Mouse (Mus musculus): ENCODE measurements around the gene Gm20388. TPM values are rescaled to one million over a fixed set of nuclear protein-coding genes. Genes with fewer than 3 reads are reported as not detected.
A peak's percentile ranks its signal among the peaks of the same experiment; 100 is the strongest.

Gm20388 gene
- polyA plus RNA-seq, 1 experiment = 23.9 TPM

DNA sequence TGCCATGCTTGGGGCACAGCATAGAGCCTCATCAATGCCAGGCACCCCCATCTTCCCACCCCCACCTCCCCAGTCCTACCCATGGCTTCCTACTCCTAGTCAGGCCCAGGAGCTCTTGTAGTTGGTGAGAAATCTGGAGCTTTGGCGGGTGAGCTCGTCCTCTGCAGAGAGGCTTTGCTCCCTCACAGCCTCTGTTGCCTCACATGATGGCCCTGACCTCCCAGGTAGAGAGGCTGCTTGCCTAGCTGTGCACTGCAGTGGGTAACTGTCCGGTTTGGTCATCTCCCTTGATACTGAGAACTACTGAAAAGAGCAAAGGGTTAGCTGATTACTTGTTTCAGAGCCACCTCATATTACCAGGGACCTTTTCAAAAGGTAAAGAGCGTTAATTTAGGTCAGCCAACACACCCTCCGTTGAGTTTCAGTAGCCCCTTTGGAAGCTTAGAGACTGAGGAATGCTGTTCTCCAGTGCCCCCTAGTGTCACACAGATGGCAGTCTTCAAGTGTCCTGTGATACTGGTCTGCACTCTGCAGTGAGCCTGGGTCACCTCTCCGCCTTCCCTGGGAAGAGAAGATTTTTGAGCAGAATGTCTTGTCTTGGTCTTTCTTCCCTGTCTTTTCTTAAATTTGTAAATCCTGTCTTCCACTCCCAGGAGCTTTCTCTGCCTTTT is 16.9 kb downstream of the Gm20388 start:
- no peak overlapping the region for H3K27ac ChIP-seq (ENCODE audit: insufficient read depth, low read length)
- TF ChIP-seq POLR2A (IDR thresholded peaks at IDR 0.05; ENCODE audit: extremely low read depth, insufficient read depth, low read length) (no peak), CTCF (IDR thresholded peaks at IDR 0.05; ENCODE audit: extremely low read depth, insufficient read depth, low read length) (peak; percentile 83)

DNA sequence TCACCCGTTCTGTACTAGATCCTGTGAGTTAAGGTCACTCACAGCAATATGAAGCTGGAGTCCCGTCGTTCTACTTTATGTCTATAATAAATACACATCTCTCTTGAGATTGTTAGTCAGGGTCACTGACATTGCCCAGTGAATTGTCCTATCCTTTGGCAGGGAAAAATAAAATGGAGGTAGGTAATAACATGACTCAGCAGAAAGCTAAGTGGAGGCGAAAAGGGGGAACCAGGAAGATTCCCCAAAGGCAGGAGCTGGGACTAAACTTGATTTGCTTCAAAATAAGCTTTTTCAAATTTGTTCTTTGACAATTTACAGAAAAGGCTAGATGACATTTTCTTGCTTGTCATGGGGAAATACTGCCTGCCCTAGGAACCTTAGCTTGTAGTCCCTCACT is 20.7 kb downstream of the Gm20388 start:
- H3K27ac ChIP-seq (ENCODE audit: insufficient read depth, low read length) = no peak overlapping the region
- H3K4me3 ChIP-seq (ENCODE audit: insufficient read depth, low read length) = no peak overlapping the region
- H3K4me1 ChIP-seq (ENCODE audit: control insufficient read depth, insufficient read depth, low read length) = no peaks in the 10 kb centered on the region
- no peak for TF ChIP-seq POLR2A (IDR thresholded peaks at IDR 0.05; ENCODE audit: extremely low read depth, insufficient read depth, low read length)
- TF ChIP-seq CTCF (IDR thresholded peaks at IDR 0.05; ENCODE audit: extremely low read depth, insufficient read depth, low read length) = no peak

More for the DNA sequence above, 16.9 kb downstream of the Gm20388 start:
- Histone ChIP-seq H3K4me1 (ENCODE audit: control insufficient read depth, insufficient read depth, low read length) (peaks cover 8% of the 10 kb centered on the region), H3K4me3 (ENCODE audit: insufficient read depth, low read length) (no peak overlapping the region)

DNA sequence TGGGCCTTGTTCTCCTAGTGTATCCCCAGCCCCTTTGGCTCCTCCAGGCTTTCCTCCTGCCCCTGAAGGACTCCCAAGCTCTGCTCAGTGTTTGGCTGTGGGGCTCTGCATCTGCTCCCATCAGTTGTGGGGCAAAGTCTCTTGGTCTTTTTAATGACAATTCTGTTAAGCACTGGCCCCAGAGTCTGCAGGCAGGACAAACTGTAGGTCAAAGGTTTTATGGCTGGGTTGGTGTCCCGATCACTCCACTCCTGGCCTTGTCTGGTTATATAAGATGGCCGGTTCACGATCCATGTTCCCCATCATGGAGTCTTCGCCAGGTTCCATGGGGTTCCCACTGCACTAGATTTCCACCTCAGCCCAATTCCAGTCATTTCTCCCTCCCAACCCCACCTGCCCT is 23.0 kb downstream of the Gm20388 start:
- no peak overlapping the region for H3K27ac ChIP-seq (ENCODE audit: insufficient read depth, low read length)
- H3K4me3 ChIP-seq (ENCODE audit: insufficient read depth, low read length) = no peak overlapping the region
- H3K4me1 ChIP-seq (ENCODE audit: control insufficient read depth, insufficient read depth, low read length) = no peaks in the 10 kb centered on the region
- TF ChIP-seq POLR2A (IDR thresholded peaks at IDR 0.05; ENCODE audit: extremely low read depth, insufficient read depth, low read length) (no peak), CTCF (IDR thresholded peaks at IDR 0.05; ENCODE audit: extremely low read depth, insufficient read depth, low read length) (no peak)

DNA sequence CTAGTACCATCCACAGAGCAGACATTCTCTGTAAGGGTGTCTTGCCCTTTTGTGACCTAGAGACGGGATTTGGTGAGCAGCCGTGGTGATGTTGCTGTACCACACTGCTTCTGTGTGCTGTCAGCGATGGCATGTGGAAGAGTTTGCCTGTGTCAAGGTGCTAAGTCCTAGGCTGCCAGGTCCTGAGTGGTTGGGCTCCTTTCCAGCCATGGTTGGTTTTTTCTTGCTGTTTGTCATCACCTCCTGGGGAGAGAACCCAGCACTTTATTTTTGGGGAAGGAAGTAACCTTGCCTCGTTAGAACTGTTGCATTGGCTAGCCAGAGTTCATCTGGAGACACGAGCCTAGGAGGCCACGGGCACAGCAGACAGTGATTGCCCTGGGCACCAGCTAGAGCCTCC is 24.9 kb downstream of the Gm20388 start:
- Histone ChIP-seq H3K4me3 (ENCODE audit: insufficient read depth, low read length) (no peak overlapping the region), H3K27ac (ENCODE audit: insufficient read depth, low read length) (no peak overlapping the region), H3K4me1 (ENCODE audit: control insufficient read depth, insufficient read depth, low read length) (no peaks in the 10 kb centered on the region)
- TF ChIP-seq CTCF (IDR thresholded peaks at IDR 0.05; ENCODE audit: extremely low read depth, insufficient read depth, low read length) (no peak), POLR2A (IDR thresholded peaks at IDR 0.05; ENCODE audit: extremely low read depth, insufficient read depth, low read length) (no peak)

DNA sequence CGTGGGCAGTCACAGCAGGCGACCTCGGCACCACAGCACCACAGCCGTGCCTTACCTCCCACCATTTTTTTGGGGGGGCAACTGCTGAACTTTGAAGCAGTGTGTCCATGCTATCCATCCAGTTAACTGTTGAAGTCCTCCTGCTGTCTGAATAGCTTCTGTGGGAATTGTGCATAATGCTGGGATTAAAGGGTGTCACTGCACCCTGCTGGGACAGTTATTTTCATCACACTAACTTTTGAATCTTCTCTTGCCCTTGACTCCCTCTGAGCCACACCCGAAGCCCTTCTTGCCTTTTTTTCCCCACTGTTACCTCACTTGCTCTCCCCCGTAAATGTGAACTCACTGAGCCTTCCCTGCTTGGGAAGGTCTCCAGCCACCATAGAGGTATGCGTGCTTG is 27.8 kb downstream of the Gm20388 start:
- TF ChIP-seq CTCF (IDR thresholded peaks at IDR 0.05; ENCODE audit: extremely low read depth, insufficient read depth, low read length) (no peak), POLR2A (IDR thresholded peaks at IDR 0.05; ENCODE audit: extremely low read depth, insufficient read depth, low read length) (no peak)
- no peak overlapping the region for H3K4me3 ChIP-seq (ENCODE audit: insufficient read depth, low read length)
- H3K27ac ChIP-seq (ENCODE audit: insufficient read depth, low read length) = no peak overlapping the region
- H3K4me1 ChIP-seq (ENCODE audit: control insufficient read depth, insufficient read depth, low read length) = no peaks in the 10 kb centered on the region

DNA sequence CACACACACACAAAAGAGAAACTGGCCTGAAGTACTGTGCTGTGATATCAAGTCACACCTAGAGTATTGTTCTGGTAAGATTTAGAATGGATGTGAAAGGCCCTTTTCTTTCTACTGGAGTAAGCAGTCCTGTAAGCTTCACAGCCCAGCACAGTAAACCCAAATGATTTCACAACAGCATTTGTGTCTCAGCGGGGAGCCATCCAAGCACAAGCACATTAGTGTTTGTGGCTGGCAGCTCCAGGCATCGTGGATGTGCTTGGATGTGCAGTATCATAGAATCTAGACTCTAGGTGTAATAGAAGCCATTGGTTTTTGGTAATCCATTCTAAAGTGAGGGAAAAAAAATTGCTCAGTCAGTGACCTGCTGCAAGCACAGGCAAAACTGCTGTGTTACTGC is 28.7 kb downstream of the Gm20388 start:
- no peak overlapping the region for H3K27ac ChIP-seq (ENCODE audit: insufficient read depth, low read length)
- no peak for TF ChIP-seq POLR2A (IDR thresholded peaks at IDR 0.05; ENCODE audit: extremely low read depth, insufficient read depth, low read length)
- no peak for TF ChIP-seq CTCF (IDR thresholded peaks at IDR 0.05; ENCODE audit: extremely low read depth, insufficient read depth, low read length)
- no peak overlapping the region for H3K4me3 ChIP-seq (ENCODE audit: insufficient read depth, low read length)
- no peaks in the 10 kb centered on the region for H3K4me1 ChIP-seq (ENCODE audit: control insufficient read depth, insufficient read depth, low read length)

DNA sequence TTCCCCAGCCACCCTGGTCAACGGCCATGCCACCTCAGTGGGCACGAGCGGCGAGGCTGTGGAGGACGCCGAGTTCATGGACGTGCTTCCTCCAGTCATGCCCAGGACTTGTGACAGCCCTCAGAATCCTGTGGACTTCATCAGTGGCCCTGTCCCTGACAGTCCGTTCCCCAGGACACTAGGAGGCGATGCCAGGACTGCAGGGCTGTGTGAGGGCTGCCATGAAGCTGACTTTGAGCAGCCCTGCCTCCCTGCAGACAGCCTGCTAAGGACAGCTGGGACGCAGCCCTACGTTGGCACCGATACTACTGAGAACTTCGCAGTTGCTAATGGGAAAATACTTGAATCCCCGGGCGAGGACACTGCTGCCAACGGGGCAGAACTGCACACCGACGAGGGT is 30.8 kb downstream of the Gm20388 start:
- TF ChIP-seq CTCF (IDR thresholded peaks at IDR 0.05; ENCODE audit: extremely low read depth, insufficient read depth, low read length) (no peak), POLR2A (IDR thresholded peaks at IDR 0.05; ENCODE audit: extremely low read depth, insufficient read depth, low read length) (no peak)
- H3K4me1 ChIP-seq (ENCODE audit: control insufficient read depth, insufficient read depth, low read length) = no peaks in the 10 kb centered on the region; the same call in 1 of the 2 replicates
- no peak overlapping the region for H3K4me3 ChIP-seq (ENCODE audit: insufficient read depth, low read length)
- H3K27ac ChIP-seq (ENCODE audit: insufficient read depth, low read length) = no peak overlapping the region

DNA sequence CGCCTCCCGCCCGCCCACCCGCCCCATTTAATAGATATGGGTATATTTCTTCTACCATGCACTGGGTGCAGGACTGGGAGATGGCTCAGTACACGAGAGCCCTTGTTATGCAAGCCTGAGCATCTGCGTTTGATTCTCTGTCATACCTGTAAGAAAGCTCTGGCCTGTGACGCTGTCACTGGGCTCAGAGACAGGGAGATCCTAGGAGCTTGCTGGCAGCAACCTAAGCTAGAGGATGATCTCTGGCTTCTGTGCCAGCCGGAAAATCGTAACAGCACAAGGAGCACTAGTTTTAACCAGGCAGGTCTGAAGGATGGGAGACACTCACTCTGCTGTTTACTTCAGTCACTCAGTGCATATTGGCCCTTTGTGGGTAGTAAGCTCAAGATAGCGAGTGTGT is 33.0 kb downstream of the Gm20388 start:
- Histone ChIP-seq H3K4me3 (ENCODE audit: insufficient read depth, low read length) (no peak overlapping the region), H3K4me1 (ENCODE audit: control insufficient read depth, insufficient read depth, low read length) (peaks cover 3% of the 10 kb centered on the region; the same call in 1 of the 2 replicates), H3K27ac (ENCODE audit: insufficient read depth, low read length) (no peak overlapping the region)
- TF ChIP-seq CTCF (IDR thresholded peaks at IDR 0.05; ENCODE audit: extremely low read depth, insufficient read depth, low read length) (no peak), POLR2A (IDR thresholded peaks at IDR 0.05; ENCODE audit: extremely low read depth, insufficient read depth, low read length) (no peak)

DNA sequence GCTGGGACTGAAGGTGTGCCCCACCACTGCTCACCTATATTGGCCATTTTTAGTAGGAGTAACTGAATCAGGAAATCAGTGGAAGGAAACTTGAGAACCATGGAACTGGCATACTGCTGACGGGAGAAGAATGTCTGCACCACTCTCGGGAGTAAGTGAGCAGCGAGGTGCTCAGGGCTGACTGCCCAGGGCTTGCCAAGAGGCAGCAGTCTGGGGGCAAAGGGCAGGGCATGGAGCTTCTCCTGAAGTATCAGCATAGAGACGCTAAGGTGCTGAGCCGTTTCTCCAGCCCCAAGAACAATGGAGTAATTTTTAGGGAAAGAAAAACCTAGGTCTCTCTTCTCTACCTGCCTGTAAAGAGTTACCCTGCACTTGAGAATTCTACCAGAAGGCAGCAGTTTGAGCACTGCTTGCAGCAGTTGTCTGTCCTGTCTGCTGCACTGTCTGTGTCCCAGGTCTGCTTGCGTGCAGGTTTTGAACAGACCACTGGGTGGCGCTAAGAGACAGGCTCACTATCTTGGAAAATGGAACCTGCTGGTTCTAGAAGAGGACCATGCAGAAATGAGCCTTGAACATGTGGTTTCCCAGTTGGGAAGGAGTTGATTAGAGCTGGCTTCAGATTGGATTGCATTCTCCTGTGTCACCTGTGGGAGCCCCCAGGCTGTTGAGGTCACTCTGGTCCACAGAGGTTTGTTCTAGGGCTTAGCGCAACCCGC is 33.6 kb downstream of the Gm20388 start:
- Histone ChIP-seq H3K4me1 (ENCODE audit: control insufficient read depth, insufficient read depth, low read length) (peaks cover 3% of the 10 kb centered on the region; the same call in 1 of the 2 replicates), H3K27ac (ENCODE audit: insufficient read depth, low read length) (no peak overlapping the region), H3K4me3 (ENCODE audit: insufficient read depth, low read length) (no peak overlapping the region)
- peak; percentile 97 for TF ChIP-seq CTCF (IDR thresholded peaks at IDR 0.05; ENCODE audit: extremely low read depth, insufficient read depth, low read length)
- TF ChIP-seq POLR2A (IDR thresholded peaks at IDR 0.05; ENCODE audit: extremely low read depth, insufficient read depth, low read length) = no peak

Measured in cortical plate, adult 2 months (tissue).